Mouse (Mus musculus) liver, embryonic 13.5 days (tissue): Measurements from ENCODE around the gene Mef2d. TPM values are rescaled to one million over a fixed set of nuclear protein-coding genes. Genes with fewer than 3 reads are reported as not detected.

Source experiments
- ATAC-seq: fragments of 200-750 bp; cut with Nextera tagmentation; 2 replicates; pipeline ENCODE4 v1.8.0; 2017; ENCODE audit warnings: low read depth, mild to moderate bottlenecking, moderate number of reproducible peaks, moderate library complexity
- DNase-seq: peaks from one replicate; pipeline ENCODE4 v3.0.0; 2022
- H3K27ac ChIP-seq: fragments of 300-500 bp; sonication (generic); 2 replicates; pipeline ENCODE4 v1.5.1; 2015; ENCODE audit warnings: moderate library complexity, mild to moderate bottlenecking, inconsistent platforms
- H3K27me3 ChIP-seq: fragments of 300-500 bp; sonication (generic); 2 replicates; pipeline ENCODE4 v1.6.1; 2015; ENCODE audit warnings: mild to moderate bottlenecking, inconsistent platforms
- H3K36me3 ChIP-seq: fragments of 300-500 bp; sonication (generic); 2 replicates; pipeline ENCODE4 v1.6.1; 2015; ENCODE audit warnings: mild to moderate bottlenecking, inconsistent platforms
- H3K4me1 ChIP-seq: fragments of 300-500 bp; sonication (generic); replicated peaks from 2 replicates; pipeline ENCODE4 v1.6.1; 2015; ENCODE audit warnings: inconsistent platforms
- H3K4me2 ChIP-seq: fragments of 300-500 bp; sonication (generic); 2 replicates; pipeline ENCODE4 v1.6.1; 2015; ENCODE audit warnings: inconsistent platforms, mild to moderate bottlenecking, moderate library complexity
- H3K4me3 ChIP-seq: fragments of 300-500 bp; sonication (generic); replicated peaks from 2 replicates; pipeline ENCODE4 v1.5.1; 2015; ENCODE audit warnings: mild to moderate bottlenecking, inconsistent platforms
- H3K9ac ChIP-seq: fragments of 300-500 bp; sonication (generic); 2 replicates; pipeline ENCODE4 v1.6.1; 2015; ENCODE audit warnings: mild to moderate bottlenecking, inconsistent platforms
- H3K9me3 ChIP-seq: fragments of 300-500 bp; sonication (generic); replicated peaks from 2 replicates; pipeline ENCODE4 v1.6.1; 2016; ENCODE audit warnings: inconsistent platforms
- WGBS: fragments of 180-500 bp; shearing (Covaris S2); methylation state at CpG from one replicate; pipeline ENCODE4 v1.1.7; 2015; ENCODE audit not compliant: insufficient replicate concordance; 5-methylcytosine and 5-hydroxymethylcytosine counted together
- polyA plus RNA-seq: library from polyadenylated mRNA; unstranded; fragments of >200 nt; fragmentation: Nextera tagmentation; extraction: Ambion mirVana; gene quantifications from 2 replicates; pipeline ENCODE4 v1.2.1, GENCODE M21; 2015

The Mef2d gene
- polyA plus RNA-seq, 1 experiment from 2014 or later, result 5.5 TPM

GRCm38 (mm10) chr3:88121164-88122131 is 20.7 kb upstream of the Mef2d start:
- no peak overlapping the region for H3K27ac ChIP-seq
- no peak overlapping the region for H3K4me3 ChIP-seq
- DNase-seq (no peak), ATAC-seq (no peak; the same call in 1 of the 2 replicates)
- no peak overlapping the region for H3K4me2 ChIP-seq
- H3K36me3 ChIP-seq, result peaks cover 36% of the 10 kb centered on the region
- no peaks in the 10 kb centered on the region for H3K9me3 ChIP-seq
- 75% methylated on average over 14 of the region's 14 CpGs for WGBS
- no peaks in the 10 kb centered on the region for H3K4me1 ChIP-seq
- no peaks in the 10 kb centered on the region for H3K27me3 ChIP-seq
- H3K9ac ChIP-seq, result no peak overlapping the region

- Histone ChIP-seq H3K4me2 (no peak overlapping the region), H3K27ac (no peak overlapping the region), H3K9ac (no peak overlapping the region), H3K4me1 (no peaks in the 10 kb centered on the region), H3K4me3 (no peak overlapping the region), H3K9me3 (no peaks in the 10 kb centered on the region), H3K36me3 (peaks cover 8% of the 10 kb centered on the region), H3K27me3 (no peaks in the 10 kb centered on the region)
- ATAC-seq (no peak), DNase-seq (no peak)
- 23% methylated on average over 4 of the region's 4 CpGs for WGBS
These were observed 17.0 kb upstream of the Mef2d start for GRCm38 (mm10) chr3:88125195-88125594.

GRCm38 (mm10) chr3:88126181-88126580 is 16.0 kb upstream of the Mef2d start:
- no peaks in the 10 kb centered on the region for H3K9me3 ChIP-seq
- no peak for ATAC-seq
- no peak for DNase-seq
- no peaks in the 10 kb centered on the region for H3K36me3 ChIP-seq
- no peak overlapping the region for H3K27ac ChIP-seq
- 74% methylated on average over 7 of the region's 7 CpGs for WGBS
- H3K4me2 ChIP-seq, result no peak overlapping the region
- no peak overlapping the region for H3K9ac ChIP-seq
- H3K4me3 ChIP-seq, result no peak overlapping the region
- no peaks in the 10 kb centered on the region for H3K4me1 ChIP-seq
- H3K27me3 ChIP-seq, result no peaks in the 10 kb centered on the region

- WGBS, result 42% methylated on average over 3 of the region's 3 CpGs
- Histone ChIP-seq H3K27ac (no peak overlapping the region), H3K9me3 (no peaks in the 10 kb centered on the region), H3K27me3 (no peaks in the 10 kb centered on the region), H3K36me3 (no peaks in the 10 kb centered on the region), H3K9ac (no peak overlapping the region), H3K4me1 (no peaks in the 10 kb centered on the region), H3K4me3 (no peak overlapping the region), H3K4me2 (no peak overlapping the region)
- ATAC-seq (no peak), DNase-seq (no peak)
These were observed 14.5 kb upstream of the Mef2d start for GRCm38 (mm10) chr3:88127636-88128035.

- ATAC-seq (no peak), DNase-seq (no peak)
- no peaks in the 10 kb centered on the region for H3K4me1 ChIP-seq
- H3K27ac ChIP-seq, result no peak overlapping the region
- no peak overlapping the region for H3K4me2 ChIP-seq
- no peaks in the 10 kb centered on the region for H3K9me3 ChIP-seq
- WGBS, result 61% methylated on average over 5 of the region's 5 CpGs
- no peak overlapping the region for H3K4me3 ChIP-seq
- no peak overlapping the region for H3K9ac ChIP-seq
- no peaks in the 10 kb centered on the region for H3K36me3 ChIP-seq
- no peaks in the 10 kb centered on the region for H3K27me3 ChIP-seq
These were observed 14.1 kb upstream of the Mef2d start for GRCm38 (mm10) chr3:88128056-88128455.

GRCm38 (mm10) chr3:88129006-88129405 is 13.2 kb upstream of the Mef2d start:
- Histone ChIP-seq H3K4me1 (peaks cover 4% of the 10 kb centered on the region; the same call in 1 of the 2 replicates), H3K27me3 (no peaks in the 10 kb centered on the region), H3K4me2 (no peak overlapping the region), H3K9me3 (no peaks in the 10 kb centered on the region), H3K27ac (no peak overlapping the region), H3K36me3 (no peaks in the 10 kb centered on the region), H3K9ac (no peak overlapping the region), H3K4me3 (no peak overlapping the region)
- 45% methylated on average over 4 of the region's 4 CpGs for WGBS
- DNase-seq, result no peak
- no peak for ATAC-seq

GRCm38 (mm10) chr3:88131071-88131470 is 11.1 kb upstream of the Mef2d start:
- Histone ChIP-seq H3K27me3 (no peaks in the 10 kb centered on the region), H3K4me2 (no peak overlapping the region), H3K9me3 (no peaks in the 10 kb centered on the region), H3K4me1 (peaks cover 4% of the 10 kb centered on the region; the same call in 1 of the 2 replicates), H3K9ac (no peak overlapping the region), H3K36me3 (no peaks in the 10 kb centered on the region), H3K27ac (no peak overlapping the region), H3K4me3 (no peak overlapping the region)
- no peak for ATAC-seq
- WGBS, result 76% methylated on average over 3 of the region's 3 CpGs
- no peak for DNase-seq

- H3K9ac ChIP-seq, result no peak overlapping the region
- H3K27ac ChIP-seq, result no peak overlapping the region
- no peaks in the 10 kb centered on the region for H3K9me3 ChIP-seq
- no peak overlapping the region for H3K4me2 ChIP-seq
- no peak overlapping the region for H3K4me3 ChIP-seq
- no peaks in the 10 kb centered on the region for H3K36me3 ChIP-seq
- 48% methylated on average over 2 of the region's 2 CpGs for WGBS
- ATAC-seq (no peak), DNase-seq (no peak)
- no peaks in the 10 kb centered on the region for H3K27me3 ChIP-seq
- H3K4me1 ChIP-seq, result peaks cover 15% of the 10 kb centered on the region
These were observed 9.7 kb upstream of the Mef2d start for GRCm38 (mm10) chr3:88132492-88132891.

GRCm38 (mm10) chr3:88133187-88133771 is 8.9 kb upstream of the Mef2d start:
- H3K4me2 ChIP-seq, result no peak overlapping the region
- no peak overlapping the region for H3K9ac ChIP-seq
- H3K4me1 ChIP-seq, result peaks cover 23% of the 10 kb centered on the region
- 55% methylated on average over 4 of the region's 4 CpGs for WGBS
- no peaks in the 10 kb centered on the region for H3K36me3 ChIP-seq
- H3K4me3 ChIP-seq, result no peak overlapping the region
- no peaks in the 10 kb centered on the region for H3K27me3 ChIP-seq
- H3K27ac ChIP-seq, result no peak overlapping the region
- ATAC-seq (no peak), DNase-seq (no peak)
- H3K9me3 ChIP-seq, result no peaks in the 10 kb centered on the region

GRCm38 (mm10) chr3:88136346-88136745 is 5.8 kb upstream of the Mef2d start:
- no peaks in the 10 kb centered on the region for H3K27me3 ChIP-seq
- no peak overlapping the region for H3K9ac ChIP-seq
- no peak overlapping the region for H3K27ac ChIP-seq
- H3K36me3 ChIP-seq, result no peaks in the 10 kb centered on the region
- H3K4me2 ChIP-seq, result no peak overlapping the region
- no peak for ATAC-seq
- 72% methylated on average over 9 of the region's 9 CpGs for WGBS
- no peak overlapping the region for H3K4me3 ChIP-seq
- H3K9me3 ChIP-seq, result no peaks in the 10 kb centered on the region
- DNase-seq, result no peak
- H3K4me1 ChIP-seq, result peaks cover 54% of the 10 kb centered on the region

GRCm38 (mm10) chr3:88136945-88137494 is 5.2 kb upstream of the Mef2d start:
- no peaks in the 10 kb centered on the region for H3K27me3 ChIP-seq
- ATAC-seq (no peak), DNase-seq (no peak)
- H3K9ac ChIP-seq, result no peak overlapping the region
- peaks cover 59% of the 10 kb centered on the region for H3K4me1 ChIP-seq
- no peaks in the 10 kb centered on the region for H3K36me3 ChIP-seq
- peak overlapping the region; percentile 88; the same call in 1 of the 2 replicates for H3K4me2 ChIP-seq
- H3K27ac ChIP-seq, result peak overlapping the region; percentile 70; the same call in 1 of the 2 replicates
- WGBS, result 71% methylated on average over 4 of the region's 4 CpGs
- no peak overlapping the region for H3K4me3 ChIP-seq
- no peaks in the 10 kb centered on the region for H3K9me3 ChIP-seq
